Mouse (Mus musculus) A20 (cell line): ENCODE measurements at regions not wholly inside any gene's neighbourhood (a gene's known extent, or its start where the extent isn't known, plus 50 kb on each side); places are given as distances from the start of the nearest gene placed in this dataset.

Experiments
- DNase-seq: peaks from one replicate; pipeline ENCODE4 v3.0.0-alpha.2; 2011; ENCODE audit warnings: low read depth, low spot score

GRCm38 (mm10) chrX:109502571-109502970 is 306.0 kb downstream of the Gm6377 start:
- no peak for DNase-seq

DNA sequence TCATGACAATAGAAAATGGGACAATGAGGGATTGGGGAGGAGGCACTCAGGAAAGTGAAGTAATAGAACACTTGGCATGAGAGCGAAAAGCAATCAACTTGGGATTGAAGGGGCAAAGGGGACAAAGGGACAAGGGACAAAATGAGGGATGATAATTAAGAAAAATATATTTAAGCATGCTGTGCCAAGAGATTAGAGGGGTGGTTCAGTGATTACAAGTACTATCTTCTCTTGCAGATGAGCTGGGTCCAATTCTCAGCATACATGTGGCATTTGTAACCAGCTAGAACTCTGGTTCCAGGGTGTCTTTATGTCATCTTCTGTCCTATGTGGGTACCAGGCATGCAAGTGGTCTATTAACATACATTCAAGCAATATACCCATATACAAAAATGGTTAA is 355.9 kb downstream of the Gm6377 start:
- DNase-seq = no peak

- DNase-seq = peak; percentile 2
These were observed 390.8 kb downstream of the Gm6377 start for GRCm38 (mm10) chrX:109587360-109587759.

DNA sequence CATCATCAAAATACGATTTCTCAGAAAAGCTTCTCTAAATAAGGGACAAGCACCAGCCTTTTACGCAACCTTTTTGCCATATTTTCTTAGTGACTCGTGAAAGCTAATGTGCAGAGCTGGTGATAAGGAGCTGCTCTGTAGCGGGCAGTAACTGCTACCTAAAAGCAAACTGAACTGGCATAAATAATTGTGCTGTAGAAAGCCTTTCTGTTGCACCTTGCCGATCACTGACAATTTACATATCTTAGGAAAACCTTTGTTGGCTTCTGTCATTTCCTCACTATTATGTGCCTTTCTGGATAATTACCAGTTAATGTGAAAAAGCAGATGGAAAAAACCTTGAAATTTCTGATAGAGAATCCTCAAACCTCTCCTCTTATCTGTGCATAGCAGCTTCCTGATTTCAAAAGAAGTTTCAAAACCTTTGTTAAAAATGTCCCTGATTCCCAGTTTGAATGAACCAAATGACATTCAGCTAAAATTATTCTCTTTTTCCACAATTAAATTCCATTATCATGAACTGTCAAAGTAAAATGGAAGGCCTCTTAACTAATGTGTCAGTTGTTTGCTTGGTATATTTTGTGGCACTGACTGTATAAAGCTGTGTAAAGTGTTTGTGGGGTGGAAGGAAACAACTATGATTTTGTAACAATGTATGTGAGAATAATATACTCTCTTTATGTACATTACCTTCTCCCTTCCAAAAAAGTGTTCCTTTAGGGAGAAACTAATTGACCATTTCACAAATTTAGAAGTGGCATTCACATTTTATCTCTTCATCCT is 430.6 kb downstream of the Gm6377 start:
- no peak for DNase-seq
